Mouse (Mus musculus) liver, embryonic 13.5 days (tissue): ENCODE data around the gene Fkbp8. TPM values are rescaled to one million over a fixed set of nuclear protein-coding genes. Genes with fewer than 3 reads are reported as not detected.

Experiments
- ATAC-seq: fragments of 200-750 bp; cut with Nextera tagmentation; 2 replicates; pipeline ENCODE4 v1.8.0; 2017; ENCODE audit warnings: low read depth, mild to moderate bottlenecking, moderate number of reproducible peaks, moderate library complexity
- DNase-seq: peaks from one replicate; pipeline ENCODE4 v3.0.0; 2022
- H3K27ac ChIP-seq: fragments of 300-500 bp; sonication (generic); 2 replicates; pipeline ENCODE4 v1.5.1; 2015; ENCODE audit warnings: moderate library complexity, mild to moderate bottlenecking, inconsistent platforms
- H3K27me3 ChIP-seq: fragments of 300-500 bp; sonication (generic); 2 replicates; pipeline ENCODE4 v1.6.1; 2015; ENCODE audit warnings: mild to moderate bottlenecking, inconsistent platforms
- H3K36me3 ChIP-seq: fragments of 300-500 bp; sonication (generic); 2 replicates; pipeline ENCODE4 v1.6.1; 2015; ENCODE audit warnings: mild to moderate bottlenecking, inconsistent platforms
- H3K4me1 ChIP-seq: fragments of 300-500 bp; sonication (generic); replicated peaks from 2 replicates; pipeline ENCODE4 v1.6.1; 2015; ENCODE audit warnings: inconsistent platforms
- H3K4me2 ChIP-seq: fragments of 300-500 bp; sonication (generic); 2 replicates; pipeline ENCODE4 v1.6.1; 2015; ENCODE audit warnings: inconsistent platforms, mild to moderate bottlenecking, moderate library complexity
- H3K4me3 ChIP-seq: fragments of 300-500 bp; sonication (generic); replicated peaks from 2 replicates; pipeline ENCODE4 v1.5.1; 2015; ENCODE audit warnings: mild to moderate bottlenecking, inconsistent platforms
- H3K9ac ChIP-seq: fragments of 300-500 bp; sonication (generic); 2 replicates; pipeline ENCODE4 v1.6.1; 2015; ENCODE audit warnings: mild to moderate bottlenecking, inconsistent platforms
- H3K9me3 ChIP-seq: fragments of 300-500 bp; sonication (generic); replicated peaks from 2 replicates; pipeline ENCODE4 v1.6.1; 2016; ENCODE audit warnings: inconsistent platforms
- WGBS: fragments of 180-500 bp; shearing (Covaris S2); methylation state at CpG from one replicate; pipeline ENCODE4 v1.1.7; 2015; ENCODE audit not compliant: insufficient replicate concordance; 5-methylcytosine and 5-hydroxymethylcytosine counted together
- polyA plus RNA-seq: library from polyadenylated mRNA; unstranded; fragments of >200 nt; fragmentation: Nextera tagmentation; extraction: Ambion mirVana; gene quantifications from 2 replicates; pipeline ENCODE4 v1.2.1, GENCODE M21; 2015

Gene Fkbp8
- polyA plus RNA-seq, 1 experiment from 2014 or later: 182 TPM

GRCm38 (mm10) chr8:70584606-70585257, 57.2 kb downstream of the Fkbp8 start:
- Histone ChIP-seq H3K27me3 (no peaks in the 10 kb centered on the region), H3K9ac (no peak overlapping the region), H3K4me1 (no peaks in the 10 kb centered on the region), H3K9me3 (no peaks in the 10 kb centered on the region), H3K4me3 (no peak overlapping the region), H3K4me2 (no peak overlapping the region), H3K27ac (no peak overlapping the region), H3K36me3 (peaks cover 99% of the 10 kb centered on the region)
- DNase-seq (no peak), ATAC-seq (0 out of 2 replicates have a peak, but pooled peaks have one; percentile 25)
- WGBS: 87% methylated on average over 9 of the region's 9 CpGs

Other genes starting within 250 kb of the Fkbp8 start
- gene Homer3, start 244.9 kb upstream of the Fkbp8 start, polyA plus RNA-seq: 8.6 and 9.4 TPM in 2 replicates
- 32.4 and 34.1 TPM in 2 replicates for gene Ddx49, start 225.2 kb upstream of the Fkbp8 start, polyA plus RNA-seq
- 170 and 197 TPM in 2 replicates for gene Cope, start 225.2 kb upstream of the Fkbp8 start, polyA plus RNA-seq
- gene Cers1, start 211.9 kb upstream of the Fkbp8 start, polyA plus RNA-seq: 0.15 and 0.30 TPM in 2 replicates
- 0.17 and 0.29 TPM in 2 replicates for gene Gdf1, start 197.9 kb upstream of the Fkbp8 start, polyA plus RNA-seq
- 11.5 and 12.8 TPM in 2 replicates for gene Upf1, start 174.4 kb upstream of the Fkbp8 start, polyA plus RNA-seq
- gene Comp, start 154.2 kb upstream of the Fkbp8 start, polyA plus RNA-seq: 0.48 and 0.58 TPM in 2 replicates
- 3.9 and 4.9 TPM in 2 replicates for gene Crtc1, start 88.1 kb upstream of the Fkbp8 start, polyA plus RNA-seq
- gene Klhl26, start 50.8 kb upstream of the Fkbp8 start, polyA plus RNA-seq: 6.7 and 7.0 TPM in 2 replicates
- gene Tmem59l, start 40.4 kb upstream of the Fkbp8 start, polyA plus RNA-seq: 0.14 and 0.33 TPM in 2 replicates
- gene Crlf1, start 34.6 kb upstream of the Fkbp8 start, polyA plus RNA-seq: 3.2 and 3.6 TPM in 2 replicates
- gene Rex1bd, start 21.0 kb upstream of the Fkbp8 start, polyA plus RNA-seq: 81.2 and 82.3 TPM in 2 replicates
- 736 and 758 TPM in 2 replicates for gene Uba52, start 16.9 kb upstream of the Fkbp8 start, polyA plus RNA-seq
- 36.2 TPM in 2 replicates for gene Kxd1, start 232 bp downstream of the Fkbp8 start, polyA plus RNA-seq
- 9.7 and 10.5 TPM in 2 replicates for gene Ell, start 11.7 kb downstream of the Fkbp8 start, polyA plus RNA-seq
- 82.8 and 84.9 TPM in 2 replicates for gene Isyna1, start 66.6 kb downstream of the Fkbp8 start, polyA plus RNA-seq
- 54.2 and 62.4 TPM in 2 replicates for gene Ssbp4, start 81.1 kb downstream of the Fkbp8 start, polyA plus RNA-seq
- 5.4 and 5.6 TPM in 2 replicates for gene Lrrc25, start 88.4 kb downstream of the Fkbp8 start, polyA plus RNA-seq
- gene Gdf15, start 104.7 kb downstream of the Fkbp8 start, polyA plus RNA-seq: 3.9 and 4.1 TPM in 2 replicates
- 17.9 and 19.5 TPM in 2 replicates for gene Pgpep1, start 132.7 kb downstream of the Fkbp8 start, polyA plus RNA-seq
- 185 and 200 TPM in 2 replicates for gene Lsm4, start 145.5 kb downstream of the Fkbp8 start, polyA plus RNA-seq
- 17.9 and 22.0 TPM in 2 replicates for gene Jund, start 171.2 kb downstream of the Fkbp8 start, polyA plus RNA-seq
- not detected in 2 replicates for gene Iqcn, start 175.7 kb downstream of the Fkbp8 start, polyA plus RNA-seq
- gene Gm3336, start 190.8 kb downstream of the Fkbp8 start, polyA plus RNA-seq: 0.14 TPM in 1 of 2 replicates, not detected in the other
- 0.40 and 0.43 TPM in 2 replicates for gene Pde4c, start 196.0 kb downstream of the Fkbp8 start, polyA plus RNA-seq
- gene Rab3a, start 227.0 kb downstream of the Fkbp8 start, polyA plus RNA-seq: 2.7 and 3.9 TPM in 2 replicates
- 45.6 and 50.4 TPM in 2 replicates for gene Mpv17l2, start 233.2 kb downstream of the Fkbp8 start, polyA plus RNA-seq
- gene Pik3r2, start 249.0 kb downstream of the Fkbp8 start, polyA plus RNA-seq: 18.0 and 18.2 TPM in 2 replicates